Mouse (Mus musculus) duodenum, adult 2 months (tissue): Measurements from ENCODE around the gene Pcif1. TPM values are rescaled to one million over a fixed set of nuclear protein-coding genes. Genes with fewer than 3 reads are reported as not detected.

Experiments
- polyA plus RNA-seq: library from polyadenylated mRNA; depleted of rRNA; stranded (reverse); fragments of >200 nt; gene quantifications from 2 replicates; pipeline ENCODE4 v1.2.3, GENCODE M21; 2012; ENCODE audit warnings: low replicate concordance; rRNA removed

Pcif1 gene
- 29.6 and 30.0 TPM in 2 replicates for polyA plus RNA-seq

GRCm38 (mm10) chr2:164879228-164879567 lies at the start of gene Pcif1:
TSS of gene Pcif1 (plus strand) at chr2:164879304.

GRCm38 (mm10) chr2:164832748-164833301 lies 46.3 kb upstream of the Pcif1 start, which contains the start of gene Ctsa:
TSS of gene Ctsa (plus strand) at chr2:164832873.

GRCm38 (mm10) chr2:164833314-164833959 lies 45.7 kb upstream of the Pcif1 start, which contains the start of gene Neurl2:
TSS of gene Neurl2 (minus strand) at chr2:164833456.

GRCm38 (mm10) chr2:164857101-164857821 lies 21.8 kb upstream of the Pcif1 start, which contains the start of gene Pltp:
TSS of gene Pltp (minus strand) at chr2:164857711.

GRCm38 (mm10) chr2:164911086-164912048 lies 32.3 kb downstream of the Pcif1 start, which contains the start of gene Zfp335:
TSS of gene Zfp335 (minus strand) at chr2:164911757.

GRCm38 (mm10) chr2:164940140-164940830 lies 61.2 kb downstream of the Pcif1 start, which contains the start of gene Mmp9:
TSS of gene Mmp9 (plus strand) at chr2:164940780.

Other genes with a start within 250 kb of the Pcif1 start
- 0.16 TPM in 1 of 2 replicates, not detected in the other for gene Wfdc16, start 240.5 kb upstream of the Pcif1 start, polyA plus RNA-seq
- 1.1 and 3.7 TPM in 2 replicates for gene Wfdc10, start 223.3 kb upstream of the Pcif1 start, polyA plus RNA-seq
- gene Wfdc9, start 222.7 kb upstream of the Pcif1 start, polyA plus RNA-seq, result not detected in 2 replicates
- not detected in 2 replicates for gene Wfdc11, start 205.2 kb upstream of the Pcif1 start, polyA plus RNA-seq
- 0.08 TPM in 1 of 2 replicates, not detected in the other for gene Wfdc13, start 194.2 kb upstream of the Pcif1 start, polyA plus RNA-seq
- not detected in 2 replicates for gene Spint4, start 180.8 kb upstream of the Pcif1 start, polyA plus RNA-seq
- gene Spint5, start 164.0 kb upstream of the Pcif1 start, polyA plus RNA-seq, result not detected in 2 replicates
- 1.2 TPM in 1 of 2 replicates, not detected in the other for gene Wfdc3, start 133.4 kb upstream of the Pcif1 start, polyA plus RNA-seq
- gene Dnttip1, start 133.3 kb upstream of the Pcif1 start, polyA plus RNA-seq, result 23.0 and 61.4 TPM in 2 replicates
- 68.5 and 95.4 TPM in 2 replicates for gene Ube2c, start 109.4 kb upstream of the Pcif1 start, polyA plus RNA-seq
- gene Tnnc2, start 99.3 kb upstream of the Pcif1 start, polyA plus RNA-seq, result not detected in 2 replicates
- 16.0 and 24.1 TPM in 2 replicates for gene Snx21, start 93.5 kb upstream of the Pcif1 start, polyA plus RNA-seq
- gene Acot8, start 74.4 kb upstream of the Pcif1 start, polyA plus RNA-seq, result 157 and 164 TPM in 2 replicates
- gene Zswim3, start 74.2 kb upstream of the Pcif1 start, polyA plus RNA-seq, result 1.9 and 2.1 TPM in 2 replicates
- gene Zswim1, start 56.6 kb upstream of the Pcif1 start, polyA plus RNA-seq, result 7.2 and 8.6 TPM in 2 replicates
- not detected in 2 replicates for gene Spata25, start 50.8 kb upstream of the Pcif1 start, polyA plus RNA-seq
- gene Ctsa, start 46.4 kb upstream of the Pcif1 start, polyA plus RNA-seq, result 283 and 318 TPM in 2 replicates
- gene Neurl2, start 45.8 kb upstream of the Pcif1 start, polyA plus RNA-seq, result 2.7 and 3.2 TPM in 2 replicates
- 28.5 and 38.0 TPM in 2 replicates for gene Pltp, start 21.6 kb upstream of the Pcif1 start, polyA plus RNA-seq
- 25.0 and 27.2 TPM in 2 replicates for gene Zfp335, start 32.5 kb downstream of the Pcif1 start, polyA plus RNA-seq
- gene Mmp9, start 61.5 kb downstream of the Pcif1 start, polyA plus RNA-seq, result 7.9 and 23.2 TPM in 2 replicates
- gene Slc12a5, start 81.5 kb downstream of the Pcif1 start, polyA plus RNA-seq, result 0.52 and 1.1 TPM in 2 replicates
- gene Ncoa5, start 155.6 kb downstream of the Pcif1 start, polyA plus RNA-seq, result 16.9 and 17.2 TPM in 2 replicates
- gene Cd40, start 176.3 kb downstream of the Pcif1 start, polyA plus RNA-seq, result 2.1 and 3.0 TPM in 2 replicates
- not detected in 2 replicates for gene 1700025C18Rik, start 211.4 kb downstream of the Pcif1 start, polyA plus RNA-seq